Mouse (Mus musculus) CH12.LX (cell line): ENCODE measurements at regions not wholly inside any gene's neighbourhood (a gene's known extent, or its start where the extent isn't known, plus 50 kb on each side); places are given as distances from the start of the nearest gene placed in this dataset.

ENCODE experiments used
- DNase-seq: peaks from one replicate; pipeline ENCODE4 v3.0.0-alpha.2; 2013; ENCODE audit errors: extremely low read depth
- H3K27ac ChIP-seq: 2 replicates; pipeline ENCODE4 v1.5.1; 2012; ENCODE audit warnings: low read depth, mild to moderate bottlenecking, control low read depth, moderate library complexity; ENCODE audit not compliant: insufficient read depth
- H3K27me3 ChIP-seq: replicated peaks from 2 replicates; pipeline ENCODE3; 2012; ENCODE audit warnings: inconsistent platforms
- H3K36me3 ChIP-seq, 2 experiments: replicated peaks in 1 of 2; 2 replicates each; pipeline versions ENCODE3 to v1.6.1; 2012; ENCODE audit warnings: inconsistent platforms in 1 of 2, low read length in 1 of 2, mild to moderate bottlenecking in 1 of 2, mixed read lengths in 1 of 2, moderate library complexity in 1 of 2; ENCODE audit not compliant: control insufficient read depth in 1 of 2, insufficient read depth in 1 of 2
- H3K4me1 ChIP-seq, 2 experiments: 2 replicates each; pipeline ENCODE4 v1.6.1; 2012; ENCODE audit warnings: inconsistent platforms in 1 of 2, moderate library complexity in 1 of 2; ENCODE audit not compliant: insufficient read depth in 2 of 2, control insufficient read depth in 1 of 2
- H3K4me2 ChIP-seq: 2 replicates; pipeline ENCODE4 v1.6.1; 2012; ENCODE audit warnings: low read depth, mild to moderate bottlenecking, control low read depth; ENCODE audit not compliant: poor library complexity, insufficient read depth, severe bottlenecking
- H3K4me3 ChIP-seq, 3 experiments: fragments of 150-350 bp in 1 of 3; sonication (generic) in 1 of 3; replicated peaks in 1 of 3; 2 replicates each; pipeline versions ENCODE3 to v1.5.1; 2011 to 2012; ENCODE audit warnings: low read depth in 2 of 3, low read length in 2 of 3, mild to moderate bottlenecking in 2 of 3, moderate library complexity in 2 of 3, control low read depth in 1 of 3, improper control_type of control experiment in 1 of 3, inconsistent platforms in 1 of 3, mixed read lengths in 1 of 3; ENCODE audit not compliant: poor library complexity in 1 of 3
- H3K79me2 ChIP-seq: replicated peaks from 2 replicates; pipeline ENCODE4 v1.6.1; 2012; ENCODE audit warnings: mild to moderate bottlenecking, moderate library complexity; ENCODE audit not compliant: control insufficient read depth, poor library complexity, insufficient read depth, severe bottlenecking; ENCODE audit errors: extremely low read depth
- H3K9ac ChIP-seq: 2 replicates; pipeline ENCODE4 v1.6.1; 2012; ENCODE audit warnings: low read depth, mild to moderate bottlenecking, control low read depth, moderate library complexity; ENCODE audit not compliant: insufficient read depth
- H3K9me3 ChIP-seq: replicated peaks from 2 replicates; pipeline ENCODE3; 2012; ENCODE audit warnings: low read length, inconsistent platforms, mixed read lengths
- CTCF ChIP-seq, 2 experiments: IDR thresholded peaks in 1 of 2; conservative IDR thresholded peaks in 1 of 2; 2 replicates each; pipeline ENCODE4 v1.5.1; 2011 to 2012; ENCODE audit warnings: low read depth in 2 of 2, low read length in 2 of 2, improper control_type of control experiment in 1 of 2, inconsistent platforms in 1 of 2, mild to moderate bottlenecking in 1 of 2, moderate library complexity in 1 of 2
- E2F4 ChIP-seq: IDR thresholded peaks from 2 replicates; pipeline ENCODE4 v1.6.1; 2011; ENCODE audit warnings: low read depth, low read length, improper control_type of control experiment; ENCODE audit not compliant: insufficient replicate concordance
- ELF1 ChIP-seq: IDR thresholded peaks from 2 replicates; pipeline ENCODE4 v1.6.1; 2014; ENCODE audit warnings: low read depth, mild to moderate bottlenecking, inconsistent platforms, low read length, improper control_type of control experiment
- ETS1 ChIP-seq: conservative IDR thresholded peaks from 2 replicates; pipeline ENCODE4 v1.6.1; 2012; ENCODE audit warnings: low read depth, mild to moderate bottlenecking, inconsistent platforms, low read length, improper control_type of control experiment, moderate library complexity
- HCFC1 ChIP-seq: IDR thresholded peaks from 2 replicates; pipeline ENCODE4 v1.6.1; 2012; ENCODE audit warnings: low read depth, mild to moderate bottlenecking, inconsistent platforms, low read length, improper control_type of control experiment
- IRF4 ChIP-seq: IDR thresholded peaks from 2 replicates; pipeline ENCODE4 v1.6.1; 2014; ENCODE audit warnings: low read depth, mild to moderate bottlenecking, inconsistent platforms, low read length, improper control_type of control experiment
- JUN ChIP-seq: IDR thresholded peaks from 2 replicates; pipeline ENCODE4 v1.6.1; 2011; ENCODE audit warnings: low read depth, mild to moderate bottlenecking, low read length, improper control_type of control experiment, moderate library complexity; ENCODE audit not compliant: insufficient read depth
- JUND ChIP-seq: conservative IDR thresholded peaks from 2 replicates; pipeline ENCODE4 v1.6.1; 2011; ENCODE audit warnings: low read depth, low read length, improper control_type of control experiment
- MAZ ChIP-seq: IDR thresholded peaks from 2 replicates; pipeline ENCODE4 v1.6.1; 2012; ENCODE audit warnings: low read depth, mild to moderate bottlenecking, inconsistent platforms, low read length, improper control_type of control experiment, moderate library complexity
- POLR2A ChIP-seq: IDR thresholded peaks from 2 replicates; pipeline ENCODE4 v1.6.1; 2011; ENCODE audit warnings: low read depth, mild to moderate bottlenecking, improper control_type of control experiment, low read length
- POLR2AphosphoS2 ChIP-seq: IDR thresholded peaks from 2 replicates; pipeline ENCODE4 v1.6.1; 2011; ENCODE audit warnings: low read depth, low read length, improper control_type of control experiment
- RAD21 ChIP-seq: IDR thresholded peaks from 2 replicates; pipeline ENCODE4 v1.6.1; 2011; ENCODE audit warnings: low read depth, mild to moderate bottlenecking, low read length, improper control_type of control experiment, moderate library complexity
- SIN3A ChIP-seq: IDR thresholded peaks from 2 replicates; pipeline ENCODE4 v1.6.1; 2012; ENCODE audit warnings: low read length, improper control_type of control experiment, inconsistent platforms
- SMC3 ChIP-seq: IDR thresholded peaks from 2 replicates; pipeline ENCODE4 v1.6.1; 2011; ENCODE audit warnings: low read depth, low read length, improper control_type of control experiment
- TCF12 ChIP-seq: IDR thresholded peaks from 2 replicates; pipeline ENCODE4 v1.6.1; 2014; ENCODE audit warnings: low read depth, mild to moderate bottlenecking, inconsistent platforms, low read length, improper control_type of control experiment
- USF1 ChIP-seq: IDR thresholded peaks from 2 replicates; pipeline ENCODE4 v1.6.1; 2014; ENCODE audit warnings: low read depth, mild to moderate bottlenecking, inconsistent platforms, low read length, improper control_type of control experiment
- ZC3H11A ChIP-seq: IDR thresholded peaks from 2 replicates; pipeline ENCODE4 v1.6.1; 2012; ENCODE audit warnings: low read depth, mild to moderate bottlenecking, inconsistent platforms, low read length, improper control_type of control experiment
- ZKSCAN1 ChIP-seq: IDR thresholded peaks from 2 replicates; pipeline ENCODE4 v1.6.1; 2012; ENCODE audit warnings: low read depth, inconsistent platforms, low read length, improper control_type of control experiment, borderline replicate concordance
- ZMIZ1 ChIP-seq: IDR thresholded peaks from 2 replicates; pipeline ENCODE4 v1.6.1; 2012; ENCODE audit warnings: low read depth, mild to moderate bottlenecking, inconsistent platforms, low read length, improper control_type of control experiment
- dilution Hi-C: fragments of 300-500 bp; cut with MboI; formaldehyde crosslinking; loops from 2 replicates; pipeline ENCODE4 v1.14.3; 2020; ENCODE audit warnings: low sequenced_read_pairs; ENCODE audit not compliant: extremely low pct_unique_long_range_greater_than_20kb, extremely low pct_ligation_motif_present
- in situ Hi-C: fragments of 300-500 bp; cut with MboI; formaldehyde crosslinking; loops from 3 replicates; pipeline ENCODE4 v1.14.3; 2019; ENCODE audit warnings: low sequenced_read_pairs, low pct_ligation_motif_present, low pct_unique_long_range_greater_than_20kb, mixed read lengths

DNA sequence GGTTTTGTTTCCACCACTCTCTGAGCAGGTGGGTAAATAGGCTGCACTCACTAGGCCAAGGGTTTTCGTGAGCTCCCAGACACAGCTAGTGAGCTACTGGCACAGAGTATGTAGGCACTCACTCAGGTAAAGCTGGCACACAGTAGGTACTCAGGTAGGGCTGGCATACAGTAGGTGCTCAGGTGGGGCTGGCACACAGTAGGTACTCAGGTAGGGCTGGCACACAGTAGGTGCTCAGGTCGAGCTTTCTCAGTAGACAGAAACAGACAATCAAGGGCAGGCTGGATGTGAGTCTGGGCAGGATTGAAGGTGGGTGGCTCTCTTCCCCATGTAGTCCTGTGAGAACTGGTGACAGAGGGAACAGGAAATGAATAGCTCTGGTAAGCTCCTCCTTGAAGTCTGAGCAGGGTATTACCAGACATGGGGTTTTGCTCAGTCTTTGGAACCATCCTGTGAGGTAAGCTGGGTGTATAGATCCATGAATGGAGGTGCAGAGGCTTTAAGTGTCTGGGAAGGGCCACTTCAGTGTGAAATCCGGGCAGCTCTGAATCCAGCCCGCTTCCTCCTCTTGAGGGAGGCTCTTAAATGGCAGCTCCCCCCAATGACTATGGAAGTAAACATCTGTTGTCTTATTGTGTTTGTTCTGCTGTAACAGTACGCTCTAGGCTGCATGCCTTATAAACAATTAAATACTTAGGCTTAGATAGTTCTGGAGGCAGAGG is 62.4 kb upstream of the Slc25a36 start:
- H3K27ac ChIP-seq = no peak overlapping the region
- no peak overlapping the region for H3K4me3 ChIP-seq
- dilution Hi-C loops (no loop called here), in situ Hi-C loops (no loop called here)
- H3K79me2 ChIP-seq = no peaks in the 10 kb centered on the region
- H3K4me2 ChIP-seq = no peak overlapping the region
- no peaks in the 10 kb centered on the region for H3K27me3 ChIP-seq
- no peak overlapping the region for H3K9ac ChIP-seq
- no peak for DNase-seq
- no peaks in the 10 kb centered on the region; a peak in 1 of 4 replicates for H3K4me1 ChIP-seq
- peak; percentile 85 for TF ChIP-seq ZKSCAN1
- TF ChIP-seq E2F4 = no peak
- H3K9me3 ChIP-seq = no peaks in the 10 kb centered on the region
- H3K36me3 ChIP-seq = no peaks in the 10 kb centered on the region

DNA sequence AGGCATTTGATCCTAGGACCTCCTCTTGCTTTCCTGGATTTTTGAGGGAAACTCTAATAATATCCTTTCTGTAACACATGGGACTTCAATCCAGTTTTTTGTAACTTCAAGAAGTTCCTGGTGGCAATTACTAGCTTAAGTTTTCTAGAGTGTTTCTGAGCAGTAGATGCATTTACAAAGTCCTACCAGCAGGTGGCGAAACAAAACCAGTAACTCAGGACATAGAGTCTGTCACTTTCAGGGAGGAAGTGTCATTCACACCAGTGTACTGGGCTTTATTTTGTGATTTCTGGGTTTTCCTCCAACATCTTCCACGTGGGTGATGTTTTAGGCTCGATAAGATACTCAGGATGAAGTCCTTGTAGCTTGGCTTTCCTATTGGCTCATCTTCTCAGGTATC is 61.1 kb upstream of the Slc25a36 start:
- H3K36me3 ChIP-seq = no peaks in the 10 kb centered on the region
- peaks cover 6% of the 10 kb centered on the region for H3K27me3 ChIP-seq
- H3K4me3 ChIP-seq = no peak overlapping the region

DNA sequence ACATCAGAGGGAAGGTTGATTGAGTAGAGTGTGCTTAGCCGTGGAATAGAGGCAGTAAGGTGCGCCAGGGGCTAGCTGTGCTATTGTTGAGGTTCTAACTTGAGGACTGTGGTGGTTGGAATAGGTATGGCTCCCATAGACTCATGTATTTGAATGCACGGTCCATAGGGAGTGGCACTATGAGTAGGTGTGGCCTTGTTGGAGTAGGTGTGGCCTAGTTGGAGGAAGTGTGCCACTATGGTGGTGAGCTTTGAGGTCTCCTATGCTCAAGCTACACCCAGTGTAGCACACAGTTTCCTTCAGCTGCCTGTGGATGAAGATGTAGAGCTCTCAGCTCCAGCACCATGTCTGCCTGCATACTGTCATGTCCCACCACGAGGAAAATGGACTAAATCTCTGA is 60.5 kb upstream of the Slc25a36 start:
- peaks cover 6% of the 10 kb centered on the region for H3K27me3 ChIP-seq
- no peaks in the 10 kb centered on the region; a peak in 1 of 4 replicates for H3K4me1 ChIP-seq
- H3K9ac ChIP-seq = no peak overlapping the region
- H3K27ac ChIP-seq = no peak overlapping the region
- no peak overlapping the region for H3K4me2 ChIP-seq
- TF ChIP-seq POLR2AphosphoS2 (no peak), ZC3H11A (no peak), SMC3 (no peak), RAD21 (no peak), USF1 (no peak), JUND (no peak), JUN (no peak), SIN3A (no peak), TCF12 (no peak), MAZ (no peak), ZMIZ1 (no peak), HCFC1 (no peak), ZKSCAN1 (no peak), ELF1 (no peak), IRF4 (no peak)
- no peaks in the 10 kb centered on the region for H3K9me3 ChIP-seq
- H3K36me3 ChIP-seq = no peaks in the 10 kb centered on the region
- dilution Hi-C loops = no loop called here
- no peak for DNase-seq
- in situ Hi-C loops = no loop called here
- H3K4me3 ChIP-seq = no peak overlapping the region
- H3K79me2 ChIP-seq = no peaks in the 10 kb centered on the region

More for the DNA sequence above, 61.1 kb upstream of the Slc25a36 start:
- no peak overlapping the region for H3K4me2 ChIP-seq
- no peaks in the 10 kb centered on the region; a peak in 1 of 4 replicates for H3K4me1 ChIP-seq
- no peak overlapping the region for H3K27ac ChIP-seq
- H3K79me2 ChIP-seq = no peaks in the 10 kb centered on the region
- TF ChIP-seq RAD21 (peak; percentile 74), ETS1 (no peak), SMC3 (peak; percentile 51), CTCF (conservative IDR thresholded peaks at IDR 0.05 in 1 of 2, IDR thresholded peaks at IDR 0.05 in 1 of 2; ENCODE audit: low read depth in 2 of 2, low read length in 2 of 2) (peak; percentile 76 to 82), POLR2A (no peak)
- no peaks in the 10 kb centered on the region for H3K9me3 ChIP-seq
- in situ Hi-C loops (no loop called here), dilution Hi-C loops (no loop called here)
- no peak overlapping the region for H3K9ac ChIP-seq
- DNase-seq = peak; percentile 65
